ENCODE assay signal across 15 mouse cellular contexts in the genomic region with DNA sequence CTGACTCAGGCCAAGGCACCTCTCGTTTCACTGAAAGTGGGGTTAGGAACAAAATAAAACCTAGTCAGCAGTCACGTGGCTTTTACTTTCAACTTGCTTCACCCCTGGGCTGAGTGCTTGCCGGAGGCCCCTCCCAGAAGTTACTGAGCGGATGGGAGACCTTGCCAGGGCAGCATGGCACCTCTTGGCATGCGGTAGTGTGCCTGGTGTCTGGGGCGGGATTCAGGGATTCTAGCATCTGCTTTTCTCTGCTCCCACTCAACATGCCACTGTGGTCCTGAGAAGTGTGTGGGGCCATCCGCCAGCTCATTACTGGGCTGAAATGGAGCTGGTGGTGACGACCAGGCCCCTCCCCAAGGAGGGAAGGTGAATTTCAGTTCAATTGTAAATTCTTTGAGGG. TPM values are rescaled to one million over a fixed set of nuclear protein-coding genes. Genes with fewer than 3 reads are reported as not detected.
DNase-seq lines count a peak whose midpoint lies in the region; ATAC-seq lines count a peak whose summit lies in the region.
"Had no signal": no experiment of that assay in that cellular context is flagged by ENCODE, and none has a peak within 500 bp of the region (broad histone marks: within the 10 kb centered on the region; RNA-seq: fewer than 3 reads in every experiment).

No protein-coding gene starts in this region.

- H3K4me2 ChIP-seq in limb, embryonic 12.5 days = no peak overlapping the region
- no peak overlapping the region for H3K4me2 ChIP-seq in stomach, embryonic 16.5 days (ENCODE audit: low read depth, low read length)
- H3K4me2 ChIP-seq: hindbrain, embryonic 15.5 days; midbrain, embryonic 11.5 days had no signal

- H3K27me3 ChIP-seq in limb, embryonic 12.5 days = no peaks in the 10 kb centered on the region
- H3K27me3 ChIP-seq in limb, embryonic 10.5 days (ENCODE audit: low read depth, poor library complexity, severe bottlenecking) = no peaks in the 10 kb centered on the region
- H3K27me3 ChIP-seq in stomach, embryonic 16.5 days (ENCODE audit: control insufficient read depth, insufficient read depth, low read length) = no peaks in the 10 kb centered on the region
- H3K27me3 ChIP-seq: hindbrain, embryonic 15.5 days had no signal

- peaks cover 73% of the 10 kb centered on the region for H3K36me3 ChIP-seq in limb, embryonic 12.5 days
- peaks cover 82% of the 10 kb centered on the region for H3K36me3 ChIP-seq in limb, embryonic 10.5 days
- peaks cover 8% of the 10 kb centered on the region for H3K36me3 ChIP-seq in stomach, embryonic 16.5 days (ENCODE audit: control insufficient read depth, insufficient read depth, low read length)

- intact Hi-C loops in gastrocnemius, postnatal 14 days (cut with DNase I; ENCODE audit: low total_unique reads) = no loop called here

- no peaks in the 10 kb centered on the region for H3K9me3 ChIP-seq in limb, embryonic 12.5 days
- H3K9me3 ChIP-seq in limb, embryonic 10.5 days (replicated peaks) = no peaks in the 10 kb centered on the region
- no peaks in the 10 kb centered on the region for H3K9me3 ChIP-seq in stomach, embryonic 16.5 days (replicated peaks; ENCODE audit: control insufficient read depth, low read length)
- H3K9me3 ChIP-seq: hindbrain, embryonic 15.5 days had no signal

- H3K4me3 ChIP-seq in limb, embryonic 12.5 days (replicated peaks) = no peak overlapping the region
- H3K4me3 ChIP-seq in limb, embryonic 10.5 days = no peak overlapping the region
- no peak overlapping the region for H3K4me3 ChIP-seq in stomach, embryonic 16.5 days (replicated peaks; ENCODE audit: low read length)
- H3K4me3 ChIP-seq: hindbrain, embryonic 15.5 days had no signal

- ATAC-seq in limb, embryonic 12.5 days (ENCODE audit: insufficient number of reproducible peaks, insufficient read depth, low FRiP score, low TSS enrichment, low read depth) = no peak
- ATAC-seq in stomach, embryonic 16.5 days (ENCODE audit: insufficient read depth, low FRiP score) = no peak

- H3K4me1 ChIP-seq in limb, embryonic 12.5 days (replicated peaks) = peaks cover 40% of the 10 kb centered on the region
- peaks cover 22% of the 10 kb centered on the region for H3K4me1 ChIP-seq in limb, embryonic 10.5 days
- peaks cover 38% of the 10 kb centered on the region for H3K4me1 ChIP-seq in stomach, embryonic 16.5 days (ENCODE audit: control insufficient read depth, insufficient read depth, low read length)

- no peak overlapping the region for H3K9ac ChIP-seq in limb, embryonic 12.5 days (replicated peaks)
- no peak overlapping the region for H3K9ac ChIP-seq in stomach, embryonic 16.5 days (ENCODE audit: low read length)
- H3K9ac ChIP-seq: hindbrain, embryonic 15.5 days; liver, embryonic 14.5 days had no signal

- DNase-seq in cerebellum, postnatal 10 days = peak; percentile 72 to 87
- DNase-seq in cerebellum, adult 11 months = no peak
- peak; percentile 27 for DNase-seq in gastrocnemius, postnatal 14 days
- DNase-seq in gastrocnemius, adult 8-10 months (ENCODE audit: low spot score in 2 of 2) = no peak
- no peak for DNase-seq in limb, embryonic 10.5 days (ENCODE audit: low spot score)
- no peak for DNase-seq in adrenal gland, adult 8-10 months
- DNase-seq: gastrocnemius, postnatal 25 days; right cerebral cortex, postnatal 4 days; thymus, postnatal 36 days had no signal

- 81% methylated on average over 8 of the region's 8 CpGs for WGBS in limb, embryonic 12.5 days
- 93% methylated on average over 8 of the region's 8 CpGs for WGBS in limb, embryonic 10.5 days
- 81% methylated on average over 8 of the region's 8 CpGs for WGBS in stomach, embryonic 16.5 days

- 0 out of 2 replicates have a peak overlapping the region, but pooled peaks have one; percentile 17 for H3K27ac ChIP-seq in limb, embryonic 12.5 days
- no peak overlapping the region for H3K27ac ChIP-seq in limb, embryonic 10.5 days
- peak overlapping the region; percentile 87 for H3K27ac ChIP-seq in stomach, embryonic 16.5 days (ENCODE audit: low read length)
- H3K27ac ChIP-seq: hindbrain, embryonic 15.5 days; kidney, postnatal 0 days; liver, embryonic 14.5 days had no signal

RNA-seq across cellular contexts. Expression of gene Smad1, which starts 47.4 kb away (rescaled TPM):
- 10 to 100 TPM; 21.2 to 22.5 TPM for total RNA-seq in gastrocnemius, postnatal 14 days (2021)
- total RNA-seq in gastrocnemius, adult 8-10 months (2022) = 10 to 100 TPM in 1 of 4 experiments, 1 to 10 TPM in 3; 7.5 to 10.3 (median 8.8) TPM
- 46.3 and 52.8 TPM in 2 replicates for polyA plus RNA-seq in limb, embryonic 12.5 days (2016; fragmentation: Nextera tagmentation; extraction: Ambion mirVana)
- polyA plus RNA-seq in limb, embryonic 10.5 days (2016; fragmentation: Nextera tagmentation; extraction: Ambion mirVana) = 37.0 and 39.6 TPM in 2 replicates
- polyA plus RNA-seq in stomach, embryonic 16.5 days (2015; fragmentation: Nextera tagmentation; extraction: Ambion mirVana) = 33.0 and 37.4 TPM in 2 replicates
- 10 to 100 TPM; 24.2 to 37.3 (median 28.3) TPM for total RNA-seq in adrenal gland, adult 8-10 months (2022)

RNA-seq across cellular contexts. Expression of gene Mmaa, which starts 57.2 kb away (rescaled TPM):
- 10 to 100 TPM; 15.3 to 15.8 TPM for total RNA-seq in gastrocnemius, postnatal 14 days (2021)
- 10 to 100 TPM; 14.9 to 18.5 (median 17.3) TPM for total RNA-seq in gastrocnemius, adult 8-10 months (2022)
- polyA plus RNA-seq in limb, embryonic 12.5 days (2016; fragmentation: Nextera tagmentation; extraction: Ambion mirVana) = 13.7 and 14.8 TPM in 2 replicates
- 10.2 and 12.2 TPM in 2 replicates for polyA plus RNA-seq in limb, embryonic 10.5 days (2016; fragmentation: Nextera tagmentation; extraction: Ambion mirVana)
- polyA plus RNA-seq in stomach, embryonic 16.5 days (2015; fragmentation: Nextera tagmentation; extraction: Ambion mirVana) = 13.2 and 14.4 TPM in 2 replicates
- total RNA-seq in adrenal gland, adult 8-10 months (2022) = 10 to 100 TPM; 23.9 to 36.8 (median 28.8) TPM

Comparison
In these comparisons a context has a peak if more than half of its experiments do, and no peak if none do; other contexts are left out.
1. DNase-seq: peak in cerebellum, postnatal 10 days (2 of 2) and gastrocnemius, postnatal 14 days (single experiment); none in cerebellum, adult 11 months (single experiment), gastrocnemius, adult 8-10 months (0 of 2), limb, embryonic 10.5 days (single experiment) and adrenal gland, adult 8-10 months (single experiment).